Mouse (Mus musculus): ENCODE measurements around the gene Omd. TPM values are rescaled to one million over a fixed set of nuclear protein-coding genes. Genes with fewer than 3 reads are reported as not detected.

The Omd gene
- polyA plus RNA-seq, 1 experiment from 2014 or later: 0.49 TPM

GRCm38 (mm10) chr13:49623216-49623615 lies 41.0 kb downstream of the Omd start:
- no peak for DNase-seq (ENCODE audit: low spot score)
- no peak overlapping the region for H3K27ac ChIP-seq (replicated peaks; ENCODE audit: low read depth, low read length)
- 93% methylated on average over 1 of the region's 1 CpGs for WGBS
- no peak overlapping the region for H3K9ac ChIP-seq (ENCODE audit: low read length)
- no peaks in the 10 kb centered on the region for H3K36me3 ChIP-seq (ENCODE audit: control insufficient read depth, insufficient read depth, low read length)
- H3K4me3 ChIP-seq (ENCODE audit: low read depth, low read length): no peak overlapping the region
- H3K4me1 ChIP-seq (ENCODE audit: control insufficient read depth, insufficient read depth, low read length): no peaks in the 10 kb centered on the region
- no peaks in the 10 kb centered on the region for H3K27me3 ChIP-seq (ENCODE audit: control insufficient read depth, insufficient read depth, low read length)
- ATAC-seq (ENCODE audit: insufficient number of reproducible peaks, low FRiP score, low TSS enrichment, low read depth): no peak
- no peaks in the 10 kb centered on the region for H3K9me3 ChIP-seq (ENCODE audit: control insufficient read depth, low read length)
- H3K4me2 ChIP-seq (ENCODE audit: low read depth, severe bottlenecking): no peak overlapping the region

DNA sequence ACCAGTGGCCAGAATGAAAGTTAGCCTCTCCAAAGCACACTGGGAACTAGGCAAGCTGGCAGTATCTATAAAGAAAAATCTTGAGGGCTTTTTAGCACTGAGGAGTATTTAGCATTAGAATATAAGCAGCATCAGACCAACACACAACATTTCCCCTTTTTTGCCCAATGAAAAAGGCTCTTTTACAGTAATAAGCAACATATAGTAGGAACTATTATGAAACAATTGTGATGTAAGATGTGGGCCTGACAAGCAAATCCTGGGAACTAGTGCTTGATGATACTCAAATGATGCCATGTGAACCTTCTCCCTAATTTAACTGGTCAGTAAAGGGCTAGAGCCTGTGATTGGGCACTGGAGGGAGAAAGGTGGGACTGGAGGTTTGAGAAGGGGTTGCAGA lies 45.9 kb downstream of the Omd start:
- H3K4me2 ChIP-seq (ENCODE audit: low read depth, severe bottlenecking): no peak overlapping the region
- no peak overlapping the region for H3K9ac ChIP-seq (ENCODE audit: low read length)
- H3K36me3 ChIP-seq (ENCODE audit: control insufficient read depth, insufficient read depth, low read length): no peaks in the 10 kb centered on the region
- no peaks in the 10 kb centered on the region for H3K4me1 ChIP-seq (ENCODE audit: control insufficient read depth, insufficient read depth, low read length)
- H3K27me3 ChIP-seq (ENCODE audit: control insufficient read depth, insufficient read depth, low read length): no peaks in the 10 kb centered on the region
- no peaks in the 10 kb centered on the region for H3K9me3 ChIP-seq (ENCODE audit: control insufficient read depth, low read length)
- H3K27ac ChIP-seq (replicated peaks; ENCODE audit: low read depth, low read length): no peak overlapping the region
- DNase-seq (ENCODE audit: low spot score): no peak
- H3K4me3 ChIP-seq (ENCODE audit: low read depth, low read length): no peak overlapping the region
- ATAC-seq (ENCODE audit: insufficient number of reproducible peaks, low FRiP score, low TSS enrichment, low read depth): no peak

DNA sequence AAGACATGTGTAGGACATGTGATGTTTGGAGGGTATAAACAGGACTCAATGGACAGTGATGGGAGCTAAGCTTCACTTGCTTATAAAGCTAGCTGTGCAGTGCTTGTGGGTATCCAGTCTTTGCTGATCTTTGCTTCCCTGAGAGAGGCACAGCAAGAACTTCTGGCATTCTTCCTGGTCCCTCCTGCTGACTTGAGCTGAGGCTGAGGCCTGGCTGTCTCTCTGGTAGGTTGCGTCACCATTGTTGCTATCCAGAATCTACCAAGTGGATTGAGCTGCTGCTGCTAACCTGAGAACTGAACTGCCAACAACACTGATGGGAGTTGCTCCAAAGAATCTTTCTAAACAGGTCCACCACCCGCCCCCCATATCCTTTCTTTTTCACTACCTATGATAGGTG lies 46.8 kb downstream of the Omd start:
- no peaks in the 10 kb centered on the region for H3K36me3 ChIP-seq (ENCODE audit: control insufficient read depth, insufficient read depth, low read length)
- ATAC-seq (ENCODE audit: insufficient number of reproducible peaks, low FRiP score, low TSS enrichment, low read depth) (no peak), DNase-seq (ENCODE audit: low spot score) (no peak)
- H3K9ac ChIP-seq (ENCODE audit: low read length): no peak overlapping the region
- WGBS: 90% methylated on average over 2 of the region's 2 CpGs
- H3K4me2 ChIP-seq (ENCODE audit: low read depth, severe bottlenecking): no peak overlapping the region
- H3K27ac ChIP-seq (replicated peaks; ENCODE audit: low read depth, low read length): no peak overlapping the region
- H3K27me3 ChIP-seq (ENCODE audit: control insufficient read depth, insufficient read depth, low read length): no peaks in the 10 kb centered on the region
- H3K4me1 ChIP-seq (ENCODE audit: control insufficient read depth, insufficient read depth, low read length): no peaks in the 10 kb centered on the region
- H3K4me3 ChIP-seq (ENCODE audit: low read depth, low read length): no peak overlapping the region
- H3K9me3 ChIP-seq (ENCODE audit: control insufficient read depth, low read length): no peaks in the 10 kb centered on the region

DNA sequence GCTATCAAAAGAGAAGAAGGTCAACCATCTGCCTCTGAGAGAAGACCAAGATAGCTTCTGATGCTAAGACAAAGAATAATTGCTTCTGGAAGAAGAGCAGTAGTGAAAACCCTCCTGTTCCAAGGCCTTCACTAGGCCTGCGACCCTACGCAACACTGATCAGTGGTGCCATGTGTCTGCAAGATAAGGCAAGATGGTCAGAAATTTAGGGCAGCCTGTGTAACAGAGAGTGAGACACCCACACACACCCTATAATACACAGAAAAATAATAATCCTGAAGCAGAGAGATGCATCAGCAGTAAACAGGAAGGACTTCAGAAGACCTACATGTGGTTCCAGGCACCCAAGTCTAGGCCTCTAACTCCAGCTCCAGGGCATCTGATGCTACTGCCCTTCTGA lies 57.7 kb downstream of the Omd start:
- no peaks in the 10 kb centered on the region for H3K4me1 ChIP-seq (ENCODE audit: control insufficient read depth, insufficient read depth, low read length)
- WGBS: 90% methylated on average over 2 of the region's 2 CpGs
- ATAC-seq (ENCODE audit: insufficient number of reproducible peaks, low FRiP score, low TSS enrichment, low read depth) (no peak), DNase-seq (ENCODE audit: low spot score) (no peak)
- no peak overlapping the region for H3K9ac ChIP-seq (ENCODE audit: low read length)
- H3K27ac ChIP-seq (replicated peaks; ENCODE audit: low read depth, low read length): no peak overlapping the region
- H3K9me3 ChIP-seq (ENCODE audit: control insufficient read depth, low read length): no peaks in the 10 kb centered on the region
- H3K36me3 ChIP-seq (ENCODE audit: control insufficient read depth, insufficient read depth, low read length): peaks cover 2% of the 10 kb centered on the region; the same call in 1 of the 2 replicates
- H3K4me2 ChIP-seq (ENCODE audit: low read depth, severe bottlenecking): no peak overlapping the region
- no peak overlapping the region for H3K4me3 ChIP-seq (ENCODE audit: low read depth, low read length)
- no peaks in the 10 kb centered on the region for H3K27me3 ChIP-seq (ENCODE audit: control insufficient read depth, insufficient read depth, low read length)

Other genes starting within 250 kb of the Omd start
- 25.8 and 29.2 TPM in 2 replicates for gene Bicd2, start 240.9 kb upstream of the Omd start, polyA plus RNA-seq (2014; fragmentation: Nextera tagmentation; extraction: Ambion mirVana)
- gene Ippk, start 161.2 kb upstream of the Omd start, polyA plus RNA-seq (2014; fragmentation: Nextera tagmentation; extraction: Ambion mirVana): 14.6 and 16.3 TPM in 2 replicates
- 0.85 and 0.87 TPM in 2 replicates for gene Tes3-ps, start 89.1 kb upstream of the Omd start, polyA plus RNA-seq (2014; fragmentation: Nextera tagmentation; extraction: Ambion mirVana)
- 0.19 and 0.26 TPM in 2 replicates for gene Ecm2, start 77.7 kb upstream of the Omd start, polyA plus RNA-seq (2014; fragmentation: Nextera tagmentation; extraction: Ambion mirVana)
- 0.32 and 0.40 TPM in 2 replicates for gene Aspn, start 38.0 kb upstream of the Omd start, polyA plus RNA-seq (2014; fragmentation: Nextera tagmentation; extraction: Ambion mirVana)
- 5.7 and 5.9 TPM in 2 replicates for gene Ogn, start 25.6 kb downstream of the Omd start, polyA plus RNA-seq (2014; fragmentation: Nextera tagmentation; extraction: Ambion mirVana)
- 38.6 TPM in 2 replicates for gene Cenpp, start 70.3 kb downstream of the Omd start, polyA plus RNA-seq (2014; fragmentation: Nextera tagmentation; extraction: Ambion mirVana)
- 19.6 and 22.6 TPM in 2 replicates for gene Nol8, start 70.6 kb downstream of the Omd start, polyA plus RNA-seq (2014; fragmentation: Nextera tagmentation; extraction: Ambion mirVana)
- 95.2 and 107 TPM in 2 replicates for gene Iars, start 99.6 kb downstream of the Omd start, polyA plus RNA-seq (2014; fragmentation: Nextera tagmentation; extraction: Ambion mirVana)
- gene Gm30302, start 216.5 kb downstream of the Omd start, polyA plus RNA-seq (2014; fragmentation: Nextera tagmentation; extraction: Ambion mirVana): not detected in 2 replicates